Mouse (Mus musculus) ES-E14 (cell line): ENCODE measurements around the gene Tmpo.

Experiments used
- MAFK ChIP-seq: IDR thresholded peaks from 2 replicates; pipeline ENCODE4 v1.6.1; 2014; ENCODE audit warnings: mild to moderate bottlenecking, low read depth, low read length, inconsistent platforms; ENCODE audit not compliant: insufficient read depth
- ZNF384 ChIP-seq: IDR thresholded peaks from 2 replicates; pipeline ENCODE4 v1.6.1; 2012; ENCODE audit warnings: low read depth, low read length, inconsistent platforms

DNA sequence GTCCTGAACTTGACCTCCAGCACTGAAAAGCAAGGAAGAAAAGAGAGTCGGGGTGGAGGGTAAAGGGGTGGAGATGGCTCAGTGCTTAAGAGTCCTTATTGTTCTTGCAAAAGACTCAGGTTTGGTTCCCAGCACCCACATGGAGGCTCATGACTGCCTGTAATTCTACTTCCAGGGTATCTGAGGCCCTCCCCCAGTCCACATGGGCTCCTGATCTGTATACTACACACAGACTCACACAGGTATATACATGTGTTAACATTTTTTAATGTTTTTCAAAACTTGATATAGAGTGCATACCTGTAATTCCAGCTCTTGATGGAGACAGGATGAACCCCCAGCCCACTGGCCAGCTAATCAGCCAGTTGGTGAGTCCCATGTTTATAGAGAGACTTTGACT lies 81.0 kb downstream of the Tmpo start:
- TF ChIP-seq MAFK (no peak), ZNF384 (no peak)
